Mouse (Mus musculus) testis, adult 2 months (tissue): Measurements from ENCODE around the gene Acbd3.

Source experiments
- CTCF ChIP-seq: fragments of 200-500 bp; IDR thresholded peaks from 2 replicates; pipeline ENCODE4 v1.5.1; 2012; ENCODE audit warnings: low read depth, mild to moderate bottlenecking, inconsistent platforms, low read length, moderate library complexity; ENCODE audit not compliant: control insufficient read depth, insufficient read depth, insufficient replicate concordance
- POLR2A ChIP-seq: fragments of 200-500 bp; IDR thresholded peaks from 2 replicates; pipeline ENCODE4 v1.6.1; 2012; ENCODE audit warnings: low read depth, mild to moderate bottlenecking, inconsistent platforms, low read length, moderate library complexity; ENCODE audit not compliant: control insufficient read depth

GRCm38 (mm10) chr1:180708935-180709776 is 16.7 kb upstream of the Acbd3 start:
- TF ChIP-seq CTCF (no peak), POLR2A (no peak)
